Mouse (Mus musculus) mouse embryonic stem cell (cell line): ENCODE data around the gene Avpi1.

Experiments used
- in situ Hi-C, 2 experiments: fragments of 300-500 bp; cut with MboI; formaldehyde crosslinking; loops; 1 replicate in 1 of 2; 3 replicates in 1 of 2; pipeline ENCODE4 v1.14.3; 2019 to 2020; ENCODE audit warnings: low sequenced_read_pairs in 2 of 2, low pct_unique_long_range_greater_than_20kb in 1 of 2, mixed read lengths in 1 of 2; ENCODE audit not compliant: unreplicated experiment in 1 of 2

Avpi1 gene

GRCm38 (mm10) chr19:42128787-42129508, at the start of gene Avpi1:
TSS of gene Avpi1 (minus strand) at chr19:42129059.
- in situ Hi-C loops = loop anchor here in 1 of 2 experiments (25.0 kb wide), 1 partner anchor 667 kb away; no protein-coding TSS in a partner anchor

- in situ Hi-C loops = no loop called here
Observed at GRCm38 (mm10) chr19:42177461-42177860, 48.6 kb upstream of the Avpi1 start.

GRCm38 (mm10) chr19:42176841-42177240, 48.0 kb upstream of the Avpi1 start:
- in situ Hi-C loops = no loop called here

- in situ Hi-C loops = no loop called here
Observed at GRCm38 (mm10) chr19:42170025-42170969, 41.4 kb upstream of the Avpi1 start.

GRCm38 (mm10) chr19:42169322-42169975, 40.6 kb upstream of the Avpi1 start:
- in situ Hi-C loops = no loop called here

GRCm38 (mm10) chr19:42167489-42167888, 38.6 kb upstream of the Avpi1 start:
- in situ Hi-C loops = no loop called here

GRCm38 (mm10) chr19:42166766-42167165, 37.9 kb upstream of the Avpi1 start:
- in situ Hi-C loops = no loop called here

GRCm38 (mm10) chr19:42166130-42166529, 37.3 kb upstream of the Avpi1 start:
- in situ Hi-C loops = no loop called here

- in situ Hi-C loops = loop anchor here in 1 of 2 experiments (5.0 kb wide), 1 partner anchor 122 kb away; no protein-coding TSS in a partner anchor
Observed at GRCm38 (mm10) chr19:42164188-42164587, 35.3 kb upstream of the Avpi1 start.

- in situ Hi-C loops = loop anchor here in 1 of 2 experiments (5.0 kb wide), 1 partner anchor 121 kb away; no protein-coding TSS in a partner anchor
Observed at GRCm38 (mm10) chr19:42163764-42164163, 34.9 kb upstream of the Avpi1 start, which contains the start of gene Zfyve27. TSS of gene Zfyve27 (plus strand) at chr19:42163951.

GRCm38 (mm10) chr19:42158246-42159017, 29.6 kb upstream of the Avpi1 start:
- in situ Hi-C loops = no loop called here

GRCm38 (mm10) chr19:42157493-42158237, 28.8 kb upstream of the Avpi1 start:
- in situ Hi-C loops = no loop called here

GRCm38 (mm10) chr19:42151990-42152389, 23.1 kb upstream of the Avpi1 start:
- in situ Hi-C loops = no loop called here

- in situ Hi-C loops = loop anchor here in 1 of 2 experiments (25.0 kb wide), 1 partner anchor 686 kb away; no protein-coding TSS in a partner anchor
Observed at GRCm38 (mm10) chr19:42148569-42148860, 19.7 kb upstream of the Avpi1 start.

GRCm38 (mm10) chr19:42147769-42148568, 19.1 kb upstream of the Avpi1 start:
- in situ Hi-C loops = loop anchor here in 1 of 2 experiments (25.0 kb wide), 1 partner anchor 686 kb away; no protein-coding TSS in a partner anchor

GRCm38 (mm10) chr19:42147170-42147768, 18.4 kb upstream of the Avpi1 start, which contains the start of gene Marveld1:
TSS of gene Marveld1 (plus strand) at chr19:42147400.
- in situ Hi-C loops = loop anchor here in 1 of 2 experiments (25.0 kb wide), 1 partner anchor 685 kb away; no protein-coding TSS in a partner anchor
